Mouse (Mus musculus): ENCODE data around the gene Hspb1.

Gene Hspb1

DNA sequence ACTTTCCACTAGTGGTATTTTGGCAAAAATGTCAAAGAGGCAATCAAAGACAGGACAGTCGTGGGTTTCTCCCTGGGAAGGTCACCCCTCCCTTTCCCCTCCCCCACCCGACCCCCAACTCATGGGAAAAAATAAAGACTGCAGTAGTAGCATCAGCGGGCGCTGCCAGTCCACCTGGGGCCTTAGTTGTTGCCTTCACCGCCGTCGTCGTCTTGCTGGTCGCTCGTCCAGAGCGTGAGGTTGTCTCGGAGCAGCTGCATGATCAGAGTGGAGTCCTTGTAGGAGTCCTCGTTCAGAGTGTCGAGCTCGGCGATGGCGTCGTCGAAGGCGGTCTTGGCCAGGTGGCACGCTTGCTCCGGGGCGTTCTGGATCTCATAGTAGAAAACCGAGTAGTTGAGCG, 23.1 kb downstream of the Hspb1 start:
- DNase-seq (ENCODE audit: low read depth in 2 of 2, low spot score in 2 of 2), result no peak

DNA sequence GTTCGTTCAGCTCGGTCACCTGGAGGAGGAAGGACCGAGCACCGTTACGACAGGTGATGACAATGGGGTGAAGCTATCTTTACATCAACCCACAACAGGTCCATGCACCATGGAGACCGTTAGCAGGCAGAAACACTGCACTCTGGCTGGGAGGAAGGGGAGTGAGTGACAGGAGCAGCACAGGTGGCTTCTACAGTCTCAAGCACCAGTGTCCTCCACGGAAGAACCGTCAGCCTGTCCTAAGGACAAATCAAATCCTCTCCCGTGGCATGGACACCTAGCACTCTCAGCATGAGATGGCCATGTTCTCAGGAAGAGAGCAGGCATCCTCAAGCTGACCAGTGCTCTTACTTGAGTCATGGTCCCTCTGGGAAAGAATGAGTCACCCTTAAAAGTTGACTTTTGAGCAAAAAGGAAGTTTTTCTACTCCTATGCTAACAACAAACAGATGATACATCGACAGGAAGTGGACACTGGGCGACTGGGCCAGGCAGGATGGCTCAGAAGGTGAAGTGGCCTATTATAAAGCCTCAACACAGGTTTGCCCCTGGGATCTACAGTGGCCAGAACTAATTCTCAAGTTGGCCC, 24.0 kb downstream of the Hspb1 start:
- DNase-seq (ENCODE audit: low read depth in 2 of 2, low spot score in 2 of 2), result no peak

DNA sequence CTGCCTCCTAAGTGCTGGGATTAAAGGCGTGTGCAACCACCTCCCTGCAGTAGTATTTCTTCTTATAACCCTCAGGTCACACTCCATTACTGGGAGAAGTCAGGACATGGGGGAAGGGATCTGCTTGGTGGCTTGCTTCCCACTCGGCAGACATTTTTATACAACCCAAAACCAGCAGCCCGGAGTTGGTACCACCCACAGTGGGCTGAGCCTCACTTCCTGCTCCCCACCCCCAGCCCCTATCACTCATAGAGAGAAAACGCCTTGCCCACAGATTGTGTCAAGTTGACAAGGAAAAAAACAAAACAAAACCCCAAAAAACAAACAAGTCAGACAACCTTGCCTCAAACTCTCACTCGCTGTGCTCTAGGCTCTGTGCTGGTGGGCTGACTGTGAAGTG, 25.5 kb downstream of the Hspb1 start:
- no peak for DNase-seq (ENCODE audit: low read depth in 2 of 2, low spot score in 2 of 2)

GRCm38 (mm10) chr5:135914156-135914555, 26.4 kb downstream of the Hspb1 start:
- no peak for DNase-seq (ENCODE audit: low read depth in 2 of 2, low spot score in 2 of 2)

DNA sequence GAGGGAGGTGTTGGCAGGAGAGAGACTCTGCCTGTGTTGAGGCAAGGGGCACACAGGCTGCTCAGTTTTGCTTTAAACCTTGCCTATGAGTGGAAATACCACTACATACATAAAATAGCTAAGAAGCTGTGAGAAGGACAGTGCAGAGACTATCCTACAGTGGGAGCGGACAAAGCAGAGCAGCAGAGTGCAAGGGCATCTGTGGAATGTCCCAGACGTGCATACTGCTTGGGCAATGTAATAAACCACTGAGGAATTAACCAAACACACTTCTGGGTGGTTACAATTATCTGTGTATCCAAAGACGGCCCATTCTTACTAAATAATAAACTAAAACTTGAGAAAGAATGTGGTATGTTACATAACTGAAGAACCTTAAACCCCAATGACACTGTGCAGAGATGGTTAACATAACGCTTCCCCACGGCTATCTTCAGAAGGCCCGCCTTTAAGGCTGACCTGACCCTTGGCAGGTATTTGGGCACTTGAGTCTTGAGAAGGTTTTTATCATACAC, 28.4 kb downstream of the Hspb1 start:
- DNase-seq (ENCODE audit: low read depth in 2 of 2, low spot score in 2 of 2), result no peak

GRCm38 (mm10) chr5:135916601-135917000, 28.9 kb downstream of the Hspb1 start:
- DNase-seq (ENCODE audit: low read depth in 2 of 2, low spot score in 2 of 2), result no peak

GRCm38 (mm10) chr5:135917327-135918058, 29.8 kb downstream of the Hspb1 start:
- no peak for DNase-seq (ENCODE audit: low read depth in 2 of 2, low spot score in 2 of 2)

GRCm38 (mm10) chr5:135918059-135918437, 30.3 kb downstream of the Hspb1 start:
- DNase-seq (ENCODE audit: low read depth in 2 of 2, low spot score in 2 of 2), result no peak

DNA sequence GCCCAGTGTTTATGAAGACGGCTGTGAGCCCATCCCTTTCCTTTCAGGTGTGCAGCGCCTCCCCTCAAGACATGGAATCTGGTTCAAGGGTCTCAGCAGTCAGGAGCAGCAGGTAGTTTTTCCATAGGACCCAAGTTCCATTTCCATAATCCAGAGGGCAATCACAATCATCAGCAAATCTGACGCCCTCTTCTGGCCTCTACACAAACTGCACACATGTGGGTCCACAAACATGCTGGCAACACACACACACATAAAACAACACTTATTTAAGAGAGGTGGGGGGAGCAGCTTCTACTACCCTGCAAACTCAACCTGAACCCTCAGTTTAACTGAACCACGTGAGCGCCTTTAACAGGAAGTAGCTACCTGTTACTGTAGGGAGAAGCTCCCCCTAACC, 30.9 kb downstream of the Hspb1 start:
- no peak for DNase-seq (ENCODE audit: low read depth in 2 of 2, low spot score in 2 of 2)

DNA sequence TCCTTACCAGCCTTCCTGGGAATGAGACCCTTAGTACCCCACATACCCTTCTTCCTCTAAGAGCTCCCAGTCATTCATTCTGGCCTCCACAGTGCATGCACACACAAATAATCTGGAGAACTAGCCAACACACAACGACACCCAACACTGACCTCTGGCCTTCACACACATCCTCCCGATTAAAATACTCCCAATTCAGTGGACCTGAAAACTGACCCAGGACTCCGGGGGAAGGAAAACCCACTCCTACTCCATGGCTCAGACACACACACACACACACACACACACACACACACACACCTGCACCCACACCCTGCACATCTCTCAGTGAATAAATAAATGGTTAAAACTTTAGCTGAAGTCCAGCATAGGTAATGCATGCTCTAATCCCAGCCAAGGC, 32.2 kb downstream of the Hspb1 start:
- no peak for DNase-seq (ENCODE audit: low read depth in 2 of 2, low spot score in 2 of 2)

DNA sequence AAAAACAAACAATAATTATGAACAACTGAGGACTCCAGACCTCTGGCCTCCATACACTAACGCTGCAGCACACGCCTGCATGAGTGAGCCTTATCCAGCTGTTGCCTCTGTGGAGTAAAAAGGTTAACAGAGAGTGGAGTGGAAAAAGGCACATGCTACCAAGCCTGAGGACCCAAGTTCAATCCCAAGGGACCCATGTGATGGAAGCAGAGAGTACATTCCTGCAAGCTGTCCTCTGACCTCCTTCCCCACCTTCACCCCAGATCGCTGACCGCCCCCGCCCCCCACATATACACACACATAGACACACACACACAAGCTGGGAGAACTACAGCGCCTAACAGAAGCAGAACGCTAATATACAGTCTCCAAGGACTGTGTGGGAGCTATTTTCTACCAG, 36.2 kb downstream of the Hspb1 start:
- no peak for DNase-seq (ENCODE audit: low read depth in 2 of 2, low spot score in 2 of 2)

DNA sequence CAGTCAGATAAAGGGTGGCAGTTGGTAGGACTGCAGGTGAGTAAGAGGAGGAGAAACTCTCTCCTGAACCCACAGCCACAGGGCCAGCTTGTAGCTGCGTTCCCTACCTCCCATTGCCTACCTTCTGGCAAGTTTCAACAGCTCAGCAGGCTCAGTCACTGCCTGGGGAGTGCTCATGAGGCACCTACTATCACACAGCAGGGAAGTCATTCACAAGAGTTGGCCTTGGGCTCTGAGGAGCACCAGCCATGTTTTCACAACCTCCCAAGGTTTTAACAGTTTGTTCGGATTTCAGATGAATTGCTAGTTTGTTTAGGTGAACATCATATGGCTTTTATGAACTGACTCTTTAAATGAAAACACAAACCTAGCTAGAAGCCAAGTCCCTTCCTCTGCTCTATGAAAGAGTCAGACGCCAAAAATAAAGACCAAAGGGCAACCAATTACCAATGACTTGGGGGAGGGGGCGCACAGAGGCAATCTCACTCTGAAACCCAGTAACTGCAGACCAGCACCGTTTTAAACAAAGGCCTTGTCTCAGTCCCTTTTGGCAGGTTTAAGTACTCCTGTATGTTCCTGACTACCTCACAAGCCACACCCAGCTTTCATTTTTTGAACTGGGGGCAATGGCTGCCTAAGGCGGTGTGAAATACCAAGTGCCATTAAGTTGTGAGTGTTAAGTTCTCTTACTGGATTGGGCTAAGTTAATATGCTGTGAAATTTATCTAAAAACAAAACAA, 42.1 kb downstream of the Hspb1 start:
- DNase-seq (ENCODE audit: low read depth in 2 of 2, low spot score in 2 of 2), result no peak

DNA sequence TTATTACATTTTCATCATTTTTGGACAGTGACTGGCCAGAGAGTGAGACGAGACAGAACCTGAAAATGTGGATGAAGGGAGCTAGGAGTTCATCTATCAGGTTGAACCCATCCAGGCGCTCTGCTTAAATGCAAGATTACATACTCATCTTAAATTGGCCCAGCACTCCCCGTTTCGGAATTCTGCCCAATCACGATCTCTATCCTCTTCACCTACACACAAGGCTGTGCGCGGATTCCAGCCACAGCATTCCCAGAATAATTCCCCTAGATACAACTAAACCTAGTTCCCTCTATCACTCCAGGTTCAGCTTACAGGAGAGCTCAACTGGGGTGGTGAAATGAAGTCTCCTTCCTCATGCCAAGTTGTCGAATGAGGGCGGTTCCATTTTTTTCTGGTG, 43.8 kb downstream of the Hspb1 start:
- DNase-seq (ENCODE audit: low read depth in 2 of 2, low spot score in 2 of 2), result no peak

- DNase-seq (ENCODE audit: low read depth in 2 of 2, low spot score in 2 of 2), result no peak
Observed at GRCm38 (mm10) chr5:135932359-135932758, 44.6 kb downstream of the Hspb1 start.

GRCm38 (mm10) chr5:135933222-135933899, 45.6 kb downstream of the Hspb1 start:
- DNase-seq (ENCODE audit: low read depth in 2 of 2, low spot score in 2 of 2), result no peak

GRCm38 (mm10) chr5:135933900-135934441, 46.3 kb downstream of the Hspb1 start:
- DNase-seq (ENCODE audit: low read depth in 2 of 2, low spot score in 2 of 2), result no peak

DNA sequence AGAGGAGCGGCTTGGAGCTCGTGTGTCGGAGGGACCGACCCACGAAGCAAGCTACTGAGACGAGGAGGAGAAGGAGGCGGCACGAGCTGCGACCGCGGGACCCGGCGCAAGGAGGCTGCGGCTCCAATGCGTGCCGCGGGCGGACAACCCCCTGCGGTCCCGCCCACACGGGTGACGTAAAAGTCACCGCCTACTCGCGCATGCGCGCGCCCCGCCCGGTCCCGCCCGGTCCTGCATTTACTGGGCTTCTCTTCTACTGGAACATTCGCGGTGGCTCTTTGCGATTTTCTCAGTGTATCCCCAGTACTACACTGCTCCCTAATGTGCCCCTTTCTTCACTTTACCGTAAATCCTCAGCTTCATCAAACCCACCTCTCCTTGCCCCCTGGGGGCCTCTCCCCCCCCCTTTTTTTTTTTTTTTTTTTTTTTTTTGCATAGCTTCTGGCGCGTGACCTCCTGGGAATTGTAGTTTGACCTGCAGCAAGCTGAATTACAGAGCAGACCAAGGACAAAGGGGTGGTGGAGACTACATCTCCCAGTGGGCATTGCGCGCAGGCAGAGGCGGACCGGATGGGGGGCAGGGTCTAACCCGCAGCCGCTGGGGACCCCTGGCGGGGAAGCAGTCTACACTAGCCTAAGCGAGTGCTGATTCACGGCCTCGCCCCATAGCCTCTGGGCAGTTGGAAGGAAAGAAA, 46.9 kb downstream of the Hspb1 start, which contains the start of gene Ywhag:
Gene Ywhag, minus strand, starts transcription at position 136 of the 695 bp plus-strand sequence.
- DNase-seq (ENCODE audit: low read depth in 2 of 2, low spot score in 2 of 2), result peak; percentile 96 to 99

DNA sequence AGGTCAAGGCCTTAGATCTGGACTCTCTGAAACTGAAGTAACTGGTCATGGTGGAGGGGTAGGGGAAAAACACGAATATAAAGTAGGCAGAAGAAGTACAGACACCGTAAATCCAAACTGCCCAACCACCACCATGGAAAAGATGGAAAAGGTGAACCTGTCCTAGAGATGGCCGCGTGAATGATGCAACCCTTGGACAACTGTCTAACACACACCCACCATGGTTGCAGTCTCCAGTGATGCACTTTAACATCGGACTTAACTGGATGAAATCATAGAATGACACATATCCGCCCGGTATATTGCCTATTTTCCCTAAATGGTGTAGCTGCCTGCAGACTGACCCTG, 47.4 kb downstream of the Hspb1 start:
- DNase-seq (ENCODE audit: low read depth in 2 of 2, low spot score in 2 of 2), result no peak

DNA sequence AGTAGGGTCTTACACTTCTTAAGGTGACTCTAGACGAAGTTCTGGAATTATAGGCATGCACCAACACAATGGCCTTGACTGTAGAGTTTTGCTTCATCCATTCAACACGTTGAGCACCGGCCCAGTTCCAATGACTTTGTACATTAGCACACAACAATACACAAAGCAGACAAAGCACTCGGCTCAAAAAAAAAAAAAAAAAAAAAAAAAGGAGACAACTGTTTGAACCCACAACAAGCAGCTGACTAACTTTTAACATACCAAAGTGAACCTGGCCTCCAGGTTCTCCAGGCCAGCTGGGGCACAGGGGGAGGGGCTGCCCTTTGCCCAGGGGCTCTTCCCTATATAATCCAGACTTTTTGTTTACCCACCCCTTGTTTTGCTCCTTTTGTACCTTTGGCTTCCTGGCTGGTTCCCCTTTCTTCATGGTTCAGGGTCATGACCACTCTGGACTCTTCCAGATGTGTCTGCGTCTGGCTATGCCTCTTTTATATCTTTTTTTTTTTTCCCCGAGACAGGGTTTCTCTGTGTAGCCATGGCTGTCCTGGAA, 48.0 kb downstream of the Hspb1 start:
- DNase-seq (ENCODE audit: low read depth in 2 of 2, low spot score in 2 of 2), result no peak

All from CD8-positive naive resting alpha-beta T cell, adult 2 months (primary cell).